Mouse (Mus musculus) CD4-positive naive resting alpha-beta T cell, adult 57 days (primary cell): ENCODE results near the gene Pi4kb. TPM values are rescaled to one million over a fixed set of nuclear protein-coding genes. Genes with fewer than 3 reads are reported as not detected.

Experiments
- total RNA-seq: library from RNA; stranded (reverse); gene quantifications from one replicate; pipeline ENCODE4 v1.2.4, GENCODE M21; 2023

The Pi4kb gene
- 50.0 TPM for total RNA-seq

GRCm38 (mm10) chr3:94974528-94975422, at the start of gene Pi4kb:
Gene Pi4kb (plus strand): TSS chr3:94974731.

GRCm38 (mm10) chr3:94932809-94933564, 41.5 kb upstream of the Pi4kb start, which contains the start of gene Selenbp1:
Gene Selenbp1 (plus strand): TSS chr3:94933056.

GRCm38 (mm10) chr3:94953764-94954616, 20.5 kb upstream of the Pi4kb start, which contains the start of gene Rfx5:
Gene Rfx5 (plus strand): TSS chr3:94954075.

GRCm38 (mm10) chr3:95015337-95015872, 40.9 kb downstream of the Pi4kb start, which contains the start of gene Zfp687:
Gene Zfp687 (minus strand): TSS chr3:95015448.

GRCm38 (mm10) chr3:95042166-95042837, 67.8 kb downstream of the Pi4kb start, which contains the start of gene Psmd4:
Gene Psmd4 (minus strand): TSS chr3:95042614.

Other genes starting within 250 kb of the Pi4kb start
- 0.71 TPM for gene Cgn, start 188.2 kb upstream of the Pi4kb start, total RNA-seq
- gene Pogz, start 137.2 kb upstream of the Pi4kb start, total RNA-seq: 84.4 TPM
- 200 TPM for gene Psmb4, start 87.8 kb upstream of the Pi4kb start, total RNA-seq
- gene Selenbp1, start 41.7 kb upstream of the Pi4kb start, total RNA-seq: 1.6 TPM
- 30.4 TPM for gene Rfx5, start 20.7 kb upstream of the Pi4kb start, total RNA-seq
- gene Zfp687, start 40.7 kb downstream of the Pi4kb start, total RNA-seq: 67.3 TPM
- gene Psmd4, start 67.9 kb downstream of the Pi4kb start, total RNA-seq: 130 TPM
- 43.9 TPM for gene Pip5k1a, start 132.2 kb downstream of the Pi4kb start, total RNA-seq
- 46.8 TPM for gene Vps72, start 136.3 kb downstream of the Pi4kb start, total RNA-seq
- gene Tmod4, start 149.7 kb downstream of the Pi4kb start, total RNA-seq: 1.7 TPM
- gene Scnm1, start 159.3 kb downstream of the Pi4kb start, total RNA-seq: 91.4 TPM
- gene Lysmd1, start 159.4 kb downstream of the Pi4kb start, total RNA-seq: 6.5 TPM
- 102 TPM for gene Tnfaip8l2, start 167.6 kb downstream of the Pi4kb start, total RNA-seq
- 2.5 TPM for gene Sema6c, start 185.7 kb downstream of the Pi4kb start, total RNA-seq
- 67.0 TPM for gene Gabpb2, start 243.2 kb downstream of the Pi4kb start, total RNA-seq